Mouse (Mus musculus): Measurements from ENCODE around the gene Armc8.

GRCm38 (mm10) chr9:99483191-99483590 is 85.5 kb downstream of the Armc8 start:
- no peak for TF ChIP-seq GATA1 (IDR thresholded peaks at IDR 0.05; ENCODE audit: low read length)
- no peak for TF ChIP-seq TAL1 (IDR thresholded peaks at IDR 0.05; ENCODE audit: low read length)

Data from erythroblast, embryonic 14.5 days (primary cell).